Mouse (Mus musculus) kidney, embryonic 15.5 days (tissue): ENCODE data around the gene Cbfb. TPM values are rescaled to one million over a fixed set of nuclear protein-coding genes. Genes with fewer than 3 reads are reported as not detected.
"Not testable (repeated sequence)": the region's sequence is repeated elsewhere in the genome, so short reads cannot be mapped to it uniquely, and the experiment has no call there.

Source experiments
- ATAC-seq: fragments of 200-750 bp; cut with Nextera tagmentation; replicated peaks from 2 replicates; pipeline ENCODE4 v1.8.0; 2017; ENCODE audit warnings: moderate TSS enrichment; ENCODE audit not compliant: low FRiP score
- H3K27ac ChIP-seq: fragments of 300-500 bp; sonication (generic); 2 replicates; pipeline ENCODE4 v1.5.1; 2015; ENCODE audit warnings: mild to moderate bottlenecking, inconsistent platforms
- H3K27me3 ChIP-seq: fragments of 300-500 bp; sonication (generic); 2 replicates; pipeline ENCODE4 v1.6.1; 2015; ENCODE audit warnings: inconsistent platforms
- H3K36me3 ChIP-seq: fragments of 300-500 bp; sonication (generic); 2 replicates; pipeline ENCODE4 v1.6.1; 2015; ENCODE audit warnings: inconsistent platforms
- H3K4me1 ChIP-seq: fragments of 300-500 bp; sonication (generic); 2 replicates; pipeline ENCODE4 v1.6.1; 2015; ENCODE audit warnings: inconsistent platforms
- H3K4me2 ChIP-seq: fragments of 300-500 bp; sonication (generic); 2 replicates; pipeline ENCODE4 v1.6.1; 2015; ENCODE audit warnings: moderate library complexity, mild to moderate bottlenecking, inconsistent platforms
- H3K4me3 ChIP-seq: fragments of 300-500 bp; sonication (generic); replicated peaks from 2 replicates; pipeline ENCODE4 v1.5.1; 2015; ENCODE audit warnings: mild to moderate bottlenecking, inconsistent platforms
- H3K9ac ChIP-seq: fragments of 300-500 bp; sonication (generic); 2 replicates; pipeline ENCODE4 v1.6.1; 2015; ENCODE audit warnings: mild to moderate bottlenecking, inconsistent platforms
- H3K9me3 ChIP-seq: fragments of 300-500 bp; sonication (generic); replicated peaks from 2 replicates; pipeline ENCODE4 v1.6.1; 2016; ENCODE audit warnings: inconsistent platforms
- WGBS: fragments of 180-500 bp; shearing (Covaris S2); methylation state at CpG from one replicate; pipeline ENCODE4 v1.1.7; 2015; ENCODE audit warnings: mixed read lengths; 5-methylcytosine and 5-hydroxymethylcytosine counted together
- polyA plus RNA-seq: library from polyadenylated mRNA; unstranded; fragments of >200 nt; fragmentation: Nextera tagmentation; extraction: Ambion mirVana; gene quantifications from 2 replicates; pipeline ENCODE4 v1.2.1, GENCODE M21; 2015

The Cbfb gene
- polyA plus RNA-seq, 1 experiment from 2014 or later, result 67.7 TPM

- Histone ChIP-seq H3K4me1 (peaks cover 13% of the 10 kb centered on the region), H3K4me3 (no peak overlapping the region), H3K4me2 (no peak overlapping the region), H3K9ac (no peak overlapping the region), H3K36me3 (no peaks in the 10 kb centered on the region), H3K9me3 (no peaks in the 10 kb centered on the region), H3K27me3 (no peaks in the 10 kb centered on the region), H3K27ac (no peak overlapping the region)
- whole genome bisulfite sequencing, result 36% methylated on average over 3 of the region's 3 CpGs
- no peak for ATAC-seq
These were observed 9.3 kb upstream of the Cbfb start for GRCm38 (mm10) chr8:105161121-105161652.

GRCm38 (mm10) chr8:105164272-105164902 is 6.1 kb upstream of the Cbfb start:
- H3K4me3 ChIP-seq, result no peak overlapping the region
- no peaks in the 10 kb centered on the region for H3K36me3 ChIP-seq
- no peak overlapping the region for H3K9ac ChIP-seq
- no peaks in the 10 kb centered on the region for H3K27me3 ChIP-seq
- peak; percentile 44 for ATAC-seq
- peaks cover 15% of the 10 kb centered on the region for H3K4me1 ChIP-seq
- peak overlapping the region; percentile 38; the same call in 1 of the 2 replicates for H3K27ac ChIP-seq
- WGBS, result 19% methylated on average over 6 of the region's 6 CpGs
- no peaks in the 10 kb centered on the region for H3K9me3 ChIP-seq
- no peak overlapping the region for H3K4me2 ChIP-seq

- peak overlapping the region; percentile 38; the same call in 1 of the 2 replicates for H3K27ac ChIP-seq
- no peaks in the 10 kb centered on the region for H3K36me3 ChIP-seq
- 60% methylated on average over 2 of the region's 2 CpGs for WGBS
- peaks cover 22% of the 10 kb centered on the region for H3K4me1 ChIP-seq
- peak; percentile 23 for ATAC-seq
- H3K4me3 ChIP-seq, result no peak overlapping the region
- no peak overlapping the region for H3K9ac ChIP-seq
- H3K4me2 ChIP-seq, result no peak overlapping the region
- H3K27me3 ChIP-seq, result no peaks in the 10 kb centered on the region
- no peaks in the 10 kb centered on the region for H3K9me3 ChIP-seq
These were observed 5.3 kb upstream of the Cbfb start for GRCm38 (mm10) chr8:105165191-105165590.

GRCm38 (mm10) chr8:105167116-105167515 is 3.4 kb upstream of the Cbfb start:
- Histone ChIP-seq H3K36me3 (no peaks in the 10 kb centered on the region), H3K9me3 (no peaks in the 10 kb centered on the region), H3K4me2 (no peak overlapping the region), H3K27ac (no peak overlapping the region), H3K4me3 (no peak overlapping the region), H3K27me3 (no peaks in the 10 kb centered on the region), H3K9ac (no peak overlapping the region), H3K4me1 (peaks cover 25% of the 10 kb centered on the region)
- no peak for ATAC-seq
- WGBS, result 81% methylated on average over 2 of the region's 2 CpGs

GRCm38 (mm10) chr8:105169582-105169981 is 892 bp upstream of the Cbfb start:
- 37% methylated on average over 3 of the region's 3 CpGs for WGBS
- Histone ChIP-seq H3K9me3 (no peaks in the 10 kb centered on the region), H3K4me2 (peak overlapping the region; percentile 62), H3K27me3 (no peaks in the 10 kb centered on the region), H3K9ac (no peak overlapping the region), H3K36me3 (peaks cover 2% of the 10 kb centered on the region; the same call in 1 of the 2 replicates), H3K27ac (no peak overlapping the region), H3K4me1 (peaks cover 32% of the 10 kb centered on the region), H3K4me3 (peak overlapping the region; percentile 93)
- ATAC-seq, result no peak

GRCm38 (mm10) chr8:105170041-105170380 is 463 bp upstream of the Cbfb start:
- no peaks in the 10 kb centered on the region for H3K9me3 ChIP-seq
- H3K4me3 ChIP-seq, result peak overlapping the region; percentile 93
- WGBS, result 2% methylated on average over 5 of the region's 5 CpGs
- H3K27ac ChIP-seq, result peak overlapping the region; percentile 99
- peak; percentile 49; the same call in 1 of the 2 replicates for ATAC-seq
- peak overlapping the region; percentile 62 for H3K4me2 ChIP-seq
- no peaks in the 10 kb centered on the region for H3K27me3 ChIP-seq
- peak overlapping the region; percentile 96 for H3K9ac ChIP-seq
- H3K4me1 ChIP-seq, result peaks cover 28% of the 10 kb centered on the region
- H3K36me3 ChIP-seq, result peaks cover 6% of the 10 kb centered on the region; the same call in 1 of the 2 replicates

- Histone ChIP-seq H3K4me2 (peak overlapping the region; percentile 62), H3K9ac (peak overlapping the region; percentile 96), H3K4me1 (peaks cover 25% of the 10 kb centered on the region), H3K27me3 (no peaks in the 10 kb centered on the region), H3K4me3 (peak overlapping the region; percentile 93), H3K36me3 (peaks cover 12% of the 10 kb centered on the region), H3K27ac (peak overlapping the region; percentile 99), H3K9me3 (no peaks in the 10 kb centered on the region)
- under 1% methylated on average over 91 of the region's 92 CpGs for WGBS
- peak; percentile 40 for ATAC-seq
These were observed 885 bp downstream of the Cbfb start for GRCm38 (mm10) chr8:105171116-105172002.

GRCm38 (mm10) chr8:105172003-105172362 is 1.5 kb downstream of the Cbfb start:
- peak overlapping the region; percentile 93 for H3K4me3 ChIP-seq
- H3K27me3 ChIP-seq, result no peaks in the 10 kb centered on the region
- peaks cover 19% of the 10 kb centered on the region for H3K36me3 ChIP-seq
- no peaks in the 10 kb centered on the region for H3K9me3 ChIP-seq
- H3K27ac ChIP-seq, result 0 out of 2 replicates have a peak overlapping the region, but pooled peaks have one; percentile 99
- peaks cover 25% of the 10 kb centered on the region for H3K4me1 ChIP-seq
- 21% methylated on average over 6 of the region's 6 CpGs for WGBS
- ATAC-seq, result no peak
- H3K9ac ChIP-seq, result peak overlapping the region; percentile 96
- H3K4me2 ChIP-seq, result peak overlapping the region; percentile 62

- not testable (repeated sequence) for H3K9ac ChIP-seq, H3K4me3 ChIP-seq, H3K27me3 ChIP-seq, ATAC-seq, H3K27ac ChIP-seq, H3K4me2 ChIP-seq, H3K9me3 ChIP-seq
- 95% methylated on average over 3 of the region's 3 CpGs for WGBS
- H3K36me3 ChIP-seq, result peaks cover 36% of the 10 kb centered on the region
- H3K4me1 ChIP-seq, result peaks cover 19% of the 10 kb centered on the region
These were observed 4.8 kb downstream of the Cbfb start for GRCm38 (mm10) chr8:105175287-105175686.

GRCm38 (mm10) chr8:105178211-105178800 is 7.8 kb downstream of the Cbfb start:
- Histone ChIP-seq H3K36me3 (peaks cover 60% of the 10 kb centered on the region), H3K27ac (no peak overlapping the region), H3K4me3 (no peak overlapping the region), H3K27me3 (no peaks in the 10 kb centered on the region), H3K9me3 (no peaks in the 10 kb centered on the region), H3K4me2 (no peak overlapping the region), H3K4me1 (peaks cover 8% of the 10 kb centered on the region; the same call in 1 of the 2 replicates), H3K9ac (no peak overlapping the region)
- no peak for ATAC-seq
- 84% methylated on average over 6 of the region's 6 CpGs for WGBS

GRCm38 (mm10) chr8:105182201-105182600 is 11.7 kb downstream of the Cbfb start:
- 0 out of 2 replicates have a peak, but pooled peaks cover 2% of the 10 kb centered on the region for H3K4me1 ChIP-seq
- no peaks in the 10 kb centered on the region for H3K27me3 ChIP-seq
- no peak overlapping the region for H3K27ac ChIP-seq
- H3K4me3 ChIP-seq, result no peak overlapping the region
- no peak for ATAC-seq
- H3K9me3 ChIP-seq, result no peaks in the 10 kb centered on the region
- H3K36me3 ChIP-seq, result peaks cover 58% of the 10 kb centered on the region
- no peak overlapping the region for H3K9ac ChIP-seq
- H3K4me2 ChIP-seq, result no peak overlapping the region
- 72% methylated on average over 1 of the region's 1 CpGs for WGBS
